Mouse (Mus musculus): ENCODE results near the gene Crhbp.

Gene Crhbp

GRCm38 (mm10) chr13:95444824-95445223, at the start of gene Crhbp:
TSS of gene Crhbp (minus strand) at chr13:95444924.
- DNase-seq (ENCODE audit: low spot score in 2 of 2): no peak

DNA sequence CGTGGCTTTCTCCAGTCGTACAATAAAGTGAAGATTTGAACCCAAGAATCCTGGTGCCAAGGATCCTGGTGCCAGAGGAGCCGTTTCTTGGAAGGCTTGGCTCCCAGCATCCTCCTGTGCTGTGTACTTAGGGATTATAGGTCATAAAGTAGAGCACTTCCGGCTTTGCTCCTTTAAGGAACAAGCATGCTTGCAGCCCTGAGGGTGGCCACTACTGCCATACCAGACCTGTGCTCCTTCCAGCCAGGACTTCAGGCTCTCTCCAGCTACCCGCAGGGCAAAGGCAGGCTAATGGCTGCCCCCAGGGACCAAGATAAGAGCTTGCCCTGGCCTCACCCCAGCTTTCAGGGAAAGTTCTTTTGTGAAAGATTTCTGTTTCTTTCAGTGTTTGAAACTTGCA, 48.6 kb upstream of the Crhbp start:
- DNase-seq (ENCODE audit: low spot score in 2 of 2): no peak

DNA sequence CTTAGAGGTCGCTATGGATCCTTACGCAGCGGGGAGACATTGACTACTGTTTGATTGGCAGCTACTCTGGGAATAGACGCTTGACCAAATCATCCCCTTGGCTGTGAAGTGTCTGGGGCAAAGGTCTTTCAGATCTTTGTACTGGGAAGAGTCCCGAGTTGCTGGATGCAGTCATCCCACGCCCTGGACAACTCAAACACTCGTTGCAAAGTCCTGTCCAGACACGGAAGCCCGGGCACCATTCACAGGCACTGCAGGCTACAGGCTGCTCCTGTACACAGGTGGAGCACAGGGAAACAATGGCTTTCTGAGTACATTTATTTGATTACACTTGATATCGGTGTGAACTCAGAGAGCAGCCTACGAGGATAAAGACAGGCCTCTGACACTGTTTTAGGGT, 46.6 kb upstream of the Crhbp start:
- DNase-seq (ENCODE audit: low spot score in 2 of 2): no peak

- DNase-seq (ENCODE audit: low spot score in 2 of 2): no peak
Measured at GRCm38 (mm10) chr13:95484664-95485063, 39.9 kb upstream of the Crhbp start.

- peak; percentile 71 to 84 for DNase-seq (ENCODE audit: low spot score in 2 of 2)
Measured at GRCm38 (mm10) chr13:95481428-95481827, 36.7 kb upstream of the Crhbp start.

DNA sequence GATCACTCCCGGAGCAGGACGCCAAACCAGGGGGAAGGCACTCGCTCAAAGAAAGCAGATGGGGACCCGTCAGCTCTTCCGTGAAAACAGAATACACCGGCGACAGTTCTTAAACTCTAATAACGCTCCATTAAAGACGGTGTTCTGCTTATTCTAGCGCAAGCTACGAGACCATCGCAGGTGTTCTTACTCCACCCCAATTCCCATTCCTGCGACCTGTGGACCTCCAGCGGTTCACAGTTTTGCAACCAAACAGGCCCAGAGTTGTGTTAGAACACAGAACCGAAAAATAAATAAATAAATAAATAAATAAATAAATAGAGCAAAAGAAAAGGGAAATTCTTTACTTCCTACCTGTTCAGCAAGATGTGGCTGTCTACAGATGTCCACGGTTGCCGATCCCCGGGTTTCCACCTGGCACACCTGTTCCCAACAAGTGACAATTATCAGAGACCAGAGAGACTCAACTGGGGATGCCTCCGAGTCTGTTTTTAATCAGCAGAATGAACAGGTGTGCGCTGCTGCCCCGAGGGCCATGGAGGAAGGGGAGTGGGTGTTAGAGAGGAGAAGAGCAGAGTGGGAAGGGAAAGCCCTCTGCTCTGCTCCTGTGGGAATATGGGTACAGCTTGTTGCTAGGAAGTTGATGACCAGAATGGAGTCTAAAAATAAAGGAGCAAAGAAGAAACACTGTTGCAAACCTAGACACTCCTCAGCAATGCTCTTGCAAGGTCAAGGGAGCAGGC, 34.1 kb upstream of the Crhbp start, which contains the start of gene S100z:
Gene S100z, minus strand, starts transcription at position 51 of the 743 bp plus-strand sequence.
- DNase-seq (ENCODE audit: low spot score in 2 of 2): no peak

DNA sequence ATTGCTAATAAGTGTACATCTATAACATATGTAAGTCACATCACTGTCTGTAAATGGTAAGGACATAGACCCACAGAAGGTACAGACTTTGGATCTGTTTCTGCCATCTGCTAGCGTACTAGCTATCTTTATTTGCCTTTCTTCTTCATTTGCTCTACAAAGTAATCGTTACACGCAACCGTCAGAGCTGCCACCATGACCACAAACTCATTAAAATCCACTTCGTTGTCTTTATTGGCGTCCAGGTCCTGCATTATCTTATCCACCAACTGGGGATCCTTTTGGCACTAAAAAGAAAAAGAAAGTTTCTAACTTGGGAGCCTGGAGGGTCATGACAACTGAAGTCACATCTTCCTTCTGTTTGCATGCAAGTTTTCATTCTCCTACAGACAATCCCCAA, 32.4 kb upstream of the Crhbp start:
- DNase-seq (ENCODE audit: low spot score in 2 of 2): no peak

DNA sequence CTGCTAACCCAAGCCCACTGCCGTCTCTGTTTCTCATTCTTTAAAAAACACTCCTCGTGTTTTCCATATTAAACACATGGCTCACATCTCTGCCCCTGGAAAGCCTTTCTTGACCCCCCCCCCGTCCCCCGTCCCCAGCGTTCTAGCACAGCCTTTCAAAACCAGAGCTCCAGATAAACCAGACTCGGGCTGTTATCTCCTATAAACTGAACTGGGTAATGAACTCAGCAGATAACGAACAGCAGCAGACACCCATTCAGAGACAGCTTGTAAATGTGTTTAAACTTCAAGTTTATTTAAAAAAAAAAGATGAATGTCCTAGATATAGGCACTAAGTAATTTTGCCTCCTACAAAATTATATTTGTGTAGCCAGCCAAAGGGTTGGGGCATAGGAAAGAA, 30.4 kb upstream of the Crhbp start:
- DNase-seq (ENCODE audit: low spot score in 2 of 2): no peak

- DNase-seq (ENCODE audit: low spot score in 2 of 2): no peak
Measured at GRCm38 (mm10) chr13:95474294-95474693, 29.6 kb upstream of the Crhbp start.

DNA sequence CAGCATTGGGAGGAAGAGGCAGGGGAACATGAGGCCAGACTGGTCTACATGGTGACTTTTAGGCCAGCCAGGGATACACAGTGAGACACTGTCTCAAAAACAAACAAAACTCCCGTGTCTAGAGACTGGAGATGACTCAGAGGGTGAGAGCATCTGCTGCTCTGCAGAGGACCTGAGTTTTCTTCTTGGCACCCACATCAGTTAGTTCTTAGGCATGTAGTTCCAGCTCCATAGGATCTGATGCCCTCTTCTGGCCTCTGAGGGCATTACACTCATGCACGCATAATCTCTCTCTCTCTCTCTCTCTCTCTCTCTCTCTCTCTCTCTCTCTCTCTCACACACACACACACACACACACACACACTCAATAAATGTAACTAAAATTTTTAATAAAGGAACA, 26.2 kb upstream of the Crhbp start:
- peak in 1 of 2 experiments; percentile 54 for DNase-seq (ENCODE audit: low spot score in 2 of 2)

- DNase-seq (ENCODE audit: low spot score in 2 of 2): no peak
Measured at GRCm38 (mm10) chr13:95451529-95451928, 6.8 kb upstream of the Crhbp start.

DNA sequence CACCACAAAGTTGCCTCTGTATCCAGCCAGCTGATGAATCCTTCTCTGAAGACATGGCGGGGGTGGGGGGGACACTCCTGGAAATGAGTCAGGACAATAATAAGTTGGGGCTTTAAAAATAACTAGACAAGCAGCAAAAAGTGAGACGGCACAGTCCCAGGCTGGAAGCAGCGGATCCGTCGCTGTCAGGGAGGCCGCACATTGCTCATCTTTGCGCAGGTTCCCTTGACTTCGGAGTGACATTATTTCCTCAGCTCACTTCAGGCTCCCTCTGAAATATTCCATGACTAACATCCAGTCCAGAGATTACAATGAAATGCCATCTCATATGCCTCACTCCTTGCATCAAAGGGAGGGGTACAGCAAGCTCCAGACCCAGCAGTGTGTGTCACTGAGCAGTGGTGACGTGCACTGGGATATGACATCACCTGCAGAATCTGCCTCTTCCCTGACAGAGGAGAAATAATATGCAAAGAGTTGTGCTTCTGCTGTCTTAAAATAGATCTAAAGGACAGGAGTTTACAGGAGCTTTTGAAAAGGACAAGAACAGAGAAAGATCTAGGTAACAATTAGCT, 6.0 kb upstream of the Crhbp start:
- no peak for DNase-seq (ENCODE audit: low spot score in 2 of 2)

GRCm38 (mm10) chr13:95449730-95450129, 5.0 kb upstream of the Crhbp start:
- no peak for DNase-seq (ENCODE audit: low spot score in 2 of 2)

DNA sequence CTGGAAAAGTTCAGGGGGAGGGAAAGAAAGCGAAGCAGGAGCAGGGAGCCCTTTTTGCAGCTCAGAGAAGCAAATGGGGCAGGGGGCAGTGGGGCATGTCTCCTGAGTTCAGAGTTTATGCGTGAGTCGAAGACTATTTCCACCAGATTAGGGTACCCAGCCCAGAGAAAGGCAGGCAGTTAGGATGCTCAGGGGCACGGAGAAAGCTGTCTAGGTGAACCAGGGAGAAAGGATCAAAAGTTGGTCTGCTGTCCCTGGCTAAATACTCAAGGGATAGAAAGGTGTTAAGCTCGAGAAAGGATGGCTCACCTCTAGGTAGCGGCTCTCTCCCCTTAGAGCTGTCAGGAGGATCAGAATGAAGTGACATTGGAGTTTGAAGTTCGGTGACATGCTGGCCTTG, 433 bp downstream of the Crhbp start:
- DNase-seq (ENCODE audit: low spot score in 2 of 2): no peak

DNA sequence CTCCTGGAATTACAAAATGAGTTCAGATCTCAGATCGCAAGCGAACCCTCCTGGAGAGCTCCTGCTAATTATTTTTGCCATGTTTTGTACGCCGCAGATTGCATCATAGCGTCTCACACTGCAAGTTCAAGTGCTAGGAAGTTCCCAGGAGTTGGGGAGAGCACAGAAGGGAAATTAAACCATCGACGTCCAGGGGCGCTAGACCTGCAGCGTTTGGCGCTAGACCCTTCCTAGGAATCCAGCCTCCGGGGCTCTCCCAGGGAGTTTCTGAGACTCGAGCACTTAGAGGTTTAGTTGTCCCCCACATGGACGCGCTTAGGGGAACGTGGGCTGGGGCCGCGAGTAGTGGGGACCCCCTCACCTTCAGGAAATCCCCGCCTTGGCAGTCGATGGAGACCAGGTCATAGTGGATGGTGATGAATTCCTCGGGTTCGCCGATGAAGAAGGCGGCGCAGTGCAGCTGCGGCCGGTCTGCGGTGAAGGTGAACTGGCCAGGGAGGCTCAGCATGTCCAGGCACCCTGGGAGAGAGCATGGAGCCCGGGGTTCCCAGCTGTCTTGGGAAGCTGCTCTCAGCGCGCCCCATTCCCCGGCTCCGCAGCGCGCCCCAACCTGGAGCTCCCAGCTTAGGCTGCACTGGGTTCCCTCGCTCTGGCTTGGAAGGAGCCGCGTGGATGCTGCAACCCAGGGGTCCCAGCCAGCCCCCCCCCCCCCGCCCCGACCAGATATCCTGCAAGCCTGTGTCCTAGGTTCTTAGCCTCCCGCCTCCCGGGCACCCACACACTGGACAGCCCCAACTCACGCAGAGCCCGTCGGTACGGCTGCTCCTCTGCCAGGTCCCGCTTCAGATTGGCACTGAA, 1.1 kb downstream of the Crhbp start:
- no peak for DNase-seq (ENCODE audit: low spot score in 2 of 2)

GRCm38 (mm10) chr13:95442901-95443300, 1.8 kb downstream of the Crhbp start:
- no peak for DNase-seq (ENCODE audit: low spot score in 2 of 2)

GRCm38 (mm10) chr13:95439569-95439968, 5.2 kb downstream of the Crhbp start:
- no peak for DNase-seq (ENCODE audit: low spot score in 2 of 2)

DNA sequence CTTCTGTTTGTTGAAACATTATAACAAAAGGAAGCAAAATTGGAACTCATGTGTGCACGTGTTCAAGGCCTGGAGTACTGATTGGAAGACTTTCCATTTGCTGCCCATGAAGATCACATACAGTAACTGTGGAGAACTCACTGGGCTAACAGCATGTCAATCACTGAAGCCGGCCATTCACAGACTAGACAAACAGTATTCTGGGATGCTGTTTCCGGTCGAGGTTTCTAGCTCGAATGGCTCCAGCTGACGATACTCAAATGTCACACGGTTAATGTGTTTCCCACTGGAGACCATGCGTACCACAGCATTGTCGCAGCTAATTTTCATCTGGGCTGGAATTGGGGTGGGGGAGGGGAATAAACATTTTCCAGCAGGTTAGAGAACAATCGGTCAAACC, 13.0 kb downstream of the Crhbp start:
- DNase-seq (ENCODE audit: low spot score in 2 of 2): no peak

- no peak for DNase-seq (ENCODE audit: low spot score in 2 of 2)
Measured at GRCm38 (mm10) chr13:95427499-95427898, 17.2 kb downstream of the Crhbp start.

DNA sequence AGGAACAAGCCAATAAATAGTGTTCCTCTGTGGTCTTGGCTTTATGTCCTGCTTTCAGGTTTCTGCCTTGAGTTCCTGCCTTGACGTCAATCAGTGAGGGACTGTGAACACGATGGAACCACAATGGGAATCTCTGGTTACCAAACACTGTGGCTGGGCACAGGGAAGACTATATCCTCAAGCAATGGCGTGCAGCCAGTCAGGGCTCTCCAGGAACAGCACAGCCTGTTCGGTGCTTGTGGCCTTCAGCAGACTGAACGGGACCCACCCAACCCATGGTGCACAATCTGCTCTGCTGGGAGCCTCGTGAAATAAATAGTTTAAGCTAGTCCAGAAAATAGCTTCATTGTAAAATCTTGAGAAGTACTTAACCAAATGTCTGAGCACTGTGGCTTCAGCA, 18.3 kb downstream of the Crhbp start:
- DNase-seq (ENCODE audit: low spot score in 2 of 2): no peak

DNA sequence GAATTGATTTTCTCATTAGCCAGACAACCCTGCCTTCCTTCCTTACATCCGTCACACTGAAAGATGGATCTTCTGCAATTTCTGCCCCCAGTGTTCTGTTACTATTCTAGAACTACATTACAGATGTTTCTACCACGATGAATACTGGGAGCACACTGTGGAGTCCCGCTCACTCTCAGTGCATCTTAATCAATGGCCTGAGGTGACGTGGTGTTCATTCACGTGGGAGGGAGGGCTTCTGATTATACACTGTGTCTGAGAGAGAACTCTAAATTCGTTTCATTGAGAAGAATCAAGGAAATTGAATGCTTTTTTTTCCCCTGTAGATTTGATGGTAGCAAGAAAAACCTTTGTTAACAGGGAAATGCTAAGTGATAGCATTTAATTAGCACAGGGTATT, 19.2 kb downstream of the Crhbp start:
- no peak for DNase-seq (ENCODE audit: low spot score in 2 of 2)

DNA sequence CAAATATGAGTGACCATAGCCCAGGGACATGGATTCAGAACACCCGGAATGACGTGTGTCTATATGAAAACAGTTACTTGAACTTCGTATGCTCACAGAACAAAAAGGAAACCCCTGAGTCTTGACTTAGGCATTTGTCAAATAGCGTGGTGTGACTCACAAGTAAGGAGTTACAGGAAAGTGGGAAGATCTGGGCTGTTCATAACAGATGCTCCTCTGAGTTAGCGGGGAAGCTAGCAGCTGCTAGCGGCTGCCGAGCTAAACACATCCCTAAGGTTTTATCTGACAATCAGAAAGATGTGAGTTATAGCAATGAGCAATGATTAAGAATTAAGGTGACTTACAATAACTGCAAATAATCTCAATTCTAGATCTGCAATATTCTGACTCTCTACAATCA, 19.8 kb downstream of the Crhbp start:
- DNase-seq (ENCODE audit: low spot score in 2 of 2): no peak
